Mouse (Mus musculus) thymus, postnatal 4 days (tissue): ENCODE measurements around the gene Crispld2.

Source experiments
- DNase-seq: peaks from one replicate; pipeline ENCODE4 v3.0.0; 2021

Gene Crispld2

GRCm38 (mm10) chr8:120036578-120036977, 44.3 kb downstream of the Crispld2 start:
- no peak for DNase-seq

- DNase-seq, result no peak
Measured at GRCm38 (mm10) chr8:120037199-120037598, 45.0 kb downstream of the Crispld2 start.

GRCm38 (mm10) chr8:120037611-120038010, 45.4 kb downstream of the Crispld2 start:
- DNase-seq, result no peak

- DNase-seq, result no peak
Measured at GRCm38 (mm10) chr8:120038741-120039140, 46.5 kb downstream of the Crispld2 start.

DNA sequence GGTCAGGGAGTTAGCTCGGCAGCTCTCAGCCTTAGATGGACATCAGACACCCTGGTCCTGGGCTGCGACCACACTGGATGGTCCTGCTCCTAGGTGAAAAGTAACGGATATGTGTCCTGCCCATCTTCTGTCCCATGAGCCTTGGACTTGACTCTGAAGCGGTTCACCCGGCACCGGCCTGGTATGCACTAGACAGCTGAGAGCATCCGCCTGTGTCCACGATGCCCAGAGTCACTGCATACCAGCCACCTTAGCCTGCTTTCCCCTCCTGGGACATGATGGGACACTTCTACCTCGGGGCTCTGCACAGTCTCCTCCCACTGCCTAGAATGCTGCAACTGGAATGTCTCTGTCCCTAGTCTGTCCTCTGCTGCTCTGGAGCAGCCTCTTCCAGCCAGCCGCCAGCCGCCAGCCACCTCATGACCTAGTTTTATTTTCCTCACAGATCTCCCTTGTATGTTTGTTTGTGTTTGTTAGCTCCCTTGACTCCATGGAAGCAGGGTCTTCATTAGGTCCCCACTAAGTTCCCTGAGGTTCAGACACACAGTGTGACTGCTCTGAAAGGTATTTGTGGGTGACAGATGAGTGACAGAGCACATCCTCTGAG, 47.2 kb downstream of the Crispld2 start:
- no peak for DNase-seq

GRCm38 (mm10) chr8:120040861-120041260, 48.6 kb downstream of the Crispld2 start:
- peak; percentile 44 for DNase-seq

- no peak for DNase-seq
Measured at GRCm38 (mm10) chr8:120042542-120043312, 50.5 kb downstream of the Crispld2 start.

DNA sequence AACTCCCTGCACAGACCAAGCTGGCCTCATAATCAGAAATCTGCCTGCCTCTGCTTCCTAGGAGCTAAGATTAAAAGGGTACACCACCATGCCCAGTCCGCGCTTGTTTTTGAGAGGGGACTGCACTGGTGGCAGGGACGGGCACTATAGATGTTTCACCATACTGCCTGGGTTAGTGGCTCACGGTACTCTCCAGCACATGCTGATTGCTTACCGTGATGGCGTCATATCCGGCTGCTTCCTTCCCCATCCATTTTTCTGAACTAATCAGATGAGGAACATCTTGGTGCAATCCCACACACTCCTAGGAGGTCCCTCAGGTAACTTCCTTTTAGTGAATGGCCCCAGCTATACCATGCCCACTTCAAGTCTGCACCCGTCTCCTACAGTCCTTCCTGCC, 52.7 kb downstream of the Crispld2 start:
- DNase-seq, result no peak

- DNase-seq, result no peak
Measured at GRCm38 (mm10) chr8:120045471-120045870, 53.2 kb downstream of the Crispld2 start.

GRCm38 (mm10) chr8:120046258-120047020, 54.2 kb downstream of the Crispld2 start:
- DNase-seq, result no peak

DNA sequence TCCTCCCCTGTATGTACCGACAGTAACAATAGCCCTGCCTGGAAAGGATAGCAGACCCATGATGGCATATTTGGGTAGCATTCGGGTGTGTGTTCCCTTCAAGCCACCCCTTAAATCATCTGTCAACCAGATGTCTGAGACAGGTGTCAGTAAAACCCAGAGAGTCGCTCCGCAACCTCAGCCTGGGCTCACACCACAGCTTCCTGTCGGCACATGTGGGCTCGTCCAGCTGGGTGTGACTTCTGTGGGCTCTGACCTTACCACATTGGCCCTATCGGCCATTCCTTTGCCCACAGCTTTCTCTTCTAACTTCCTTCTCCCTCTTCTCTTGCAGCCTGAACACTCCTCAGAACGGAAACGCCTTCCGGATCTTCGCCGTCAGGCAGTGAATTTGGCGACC, 57.7 kb downstream of the Crispld2 start:
- peak; percentile 73 for DNase-seq

DNA sequence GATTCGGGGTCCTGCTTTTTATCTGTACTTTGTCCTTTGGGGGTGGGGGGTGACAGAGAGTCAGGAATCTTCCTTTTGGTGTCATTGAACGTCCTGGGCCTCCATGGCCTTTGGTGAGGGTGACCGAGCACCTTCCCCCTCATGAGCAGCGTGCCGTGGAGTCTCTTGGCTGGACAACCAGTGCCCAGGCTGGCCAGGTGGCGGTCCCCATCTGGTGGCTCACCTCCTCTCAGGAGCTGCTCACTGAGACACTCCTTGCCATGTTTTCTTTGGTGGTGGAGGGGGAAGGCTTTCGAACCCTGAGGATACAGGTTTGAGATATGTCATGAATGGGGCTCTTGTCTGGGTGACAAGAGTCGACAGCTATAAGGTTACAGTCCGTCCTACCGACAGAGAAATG, 58.1 kb downstream of the Crispld2 start:
- no peak for DNase-seq

DNA sequence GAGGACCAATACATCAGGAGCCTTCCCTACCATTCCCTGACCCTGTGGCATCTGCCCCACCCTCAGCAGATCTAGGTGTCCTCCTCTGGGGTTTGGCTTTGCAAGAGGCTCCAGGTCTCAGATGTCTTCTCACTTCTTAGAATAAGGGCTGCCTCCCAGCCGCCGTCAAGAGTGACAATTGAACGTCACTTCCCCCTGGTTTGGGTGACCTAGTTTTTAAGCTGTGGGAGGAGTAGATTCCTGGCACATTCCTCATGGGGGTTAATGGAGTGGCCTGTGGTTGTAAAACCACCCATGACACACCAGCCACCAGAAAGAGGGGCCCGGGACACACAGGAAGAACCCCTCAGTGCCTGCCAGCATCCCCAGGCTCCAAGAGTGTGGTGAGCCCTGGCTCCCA, 58.8 kb downstream of the Crispld2 start:
- peak; percentile 63 for DNase-seq

DNA sequence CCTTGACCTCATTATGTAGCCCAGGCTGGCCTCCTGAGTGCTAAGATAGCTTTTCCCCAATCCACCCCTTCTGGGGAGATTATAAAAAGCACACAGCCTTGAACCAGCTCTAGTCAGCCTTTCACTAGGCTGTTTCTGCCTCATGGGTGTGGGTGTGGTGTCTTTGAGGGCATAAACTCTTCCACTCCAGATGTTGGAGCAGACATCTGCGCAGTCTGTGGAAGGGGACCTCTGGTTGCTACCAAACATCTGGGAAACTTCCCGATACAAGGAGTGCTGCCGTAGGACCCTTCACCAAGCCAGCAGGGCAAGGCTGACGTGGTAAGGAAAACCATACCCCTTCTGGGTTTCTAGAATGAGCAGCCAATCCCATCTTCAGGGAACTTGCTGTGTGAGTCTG, 59.7 kb downstream of the Crispld2 start:
- no peak for DNase-seq

GRCm38 (mm10) chr8:120052318-120052717, 60.1 kb downstream of the Crispld2 start:
- DNase-seq, result no peak

DNA sequence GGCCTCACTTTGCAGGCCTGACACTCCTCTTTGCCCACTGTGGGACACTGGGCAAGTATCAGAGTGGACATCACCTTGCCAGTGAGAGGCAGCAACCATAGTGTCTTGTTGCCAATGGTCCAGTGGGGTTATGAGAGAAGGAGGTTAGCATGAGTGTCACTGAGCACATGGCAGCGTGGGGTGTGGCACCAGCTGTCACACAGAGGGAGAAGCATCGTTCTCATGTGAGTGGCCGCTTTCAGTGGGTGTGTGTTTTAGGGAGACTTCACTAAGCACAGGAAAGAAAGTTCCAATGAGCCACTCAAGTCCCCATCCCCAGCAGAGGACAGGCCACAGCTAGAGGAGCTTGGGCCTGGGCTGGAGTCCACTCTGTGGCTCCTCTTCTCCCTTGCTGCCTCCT, 62.6 kb downstream of the Crispld2 start:
- no peak for DNase-seq

- no peak for DNase-seq
Measured at GRCm38 (mm10) chr8:120057078-120057477, 64.8 kb downstream of the Crispld2 start.

GRCm38 (mm10) chr8:120062742-120063141, 70.5 kb downstream of the Crispld2 start:
- DNase-seq, result no peak

DNA sequence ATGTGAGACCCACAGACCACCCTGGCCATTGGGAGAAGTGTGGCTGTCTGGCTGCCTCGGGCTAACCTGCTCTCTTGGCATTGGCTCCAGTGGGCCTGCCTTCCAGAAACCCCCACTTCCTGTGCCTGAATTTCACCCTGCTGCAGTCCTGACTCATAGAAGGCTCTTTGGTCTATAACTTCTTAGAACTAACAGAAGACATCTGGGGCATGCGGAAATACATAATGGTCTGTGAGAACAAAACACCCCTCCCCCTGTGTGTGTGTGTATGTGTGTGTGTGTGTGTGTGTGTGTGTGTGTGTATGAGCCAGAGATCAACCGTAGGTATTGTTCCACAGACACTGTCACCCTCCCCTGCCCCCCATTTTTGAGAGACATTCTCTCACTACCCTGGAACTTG, 71.1 kb downstream of the Crispld2 start:
- DNase-seq, result peak; percentile 64

DNA sequence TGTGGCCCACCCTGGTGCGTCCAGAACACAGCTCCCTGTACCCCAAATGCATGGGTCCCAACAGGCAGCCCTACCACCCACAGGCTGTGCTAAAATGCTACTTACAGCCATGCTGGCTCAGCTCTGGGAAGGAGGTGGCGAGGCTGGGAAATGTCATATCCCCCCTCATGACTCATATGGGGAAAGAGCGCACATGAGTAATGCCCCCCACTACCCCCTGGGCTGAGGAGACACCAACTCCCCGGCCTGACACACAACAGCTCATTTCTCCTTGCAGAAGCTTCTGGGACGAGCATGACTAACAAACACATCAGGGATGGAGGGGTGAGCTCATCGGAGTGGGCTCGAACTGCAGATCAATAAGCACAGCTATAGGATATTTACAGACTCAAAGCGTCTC, 73.4 kb downstream of the Crispld2 start:
- no peak for DNase-seq

DNA sequence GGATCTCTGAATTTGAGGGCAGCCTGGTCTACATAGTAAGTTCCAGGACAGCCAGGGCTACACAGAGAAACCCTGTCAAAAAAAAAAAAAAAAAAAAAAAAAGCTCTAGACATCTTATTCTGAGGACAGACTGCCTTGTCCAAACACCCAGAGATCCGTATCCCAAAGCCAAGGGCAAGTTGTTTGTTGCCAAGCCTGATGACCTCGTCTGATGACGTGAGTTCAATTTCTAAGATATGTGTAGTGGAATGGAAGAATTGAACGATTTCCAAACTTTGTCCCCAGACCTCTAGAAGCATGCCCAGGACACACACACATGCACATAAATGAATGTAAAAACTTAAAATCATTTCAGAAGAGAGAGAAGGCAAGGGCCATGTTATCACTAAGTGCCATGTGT, 74.0 kb downstream of the Crispld2 start:
- DNase-seq, result no peak

DNA sequence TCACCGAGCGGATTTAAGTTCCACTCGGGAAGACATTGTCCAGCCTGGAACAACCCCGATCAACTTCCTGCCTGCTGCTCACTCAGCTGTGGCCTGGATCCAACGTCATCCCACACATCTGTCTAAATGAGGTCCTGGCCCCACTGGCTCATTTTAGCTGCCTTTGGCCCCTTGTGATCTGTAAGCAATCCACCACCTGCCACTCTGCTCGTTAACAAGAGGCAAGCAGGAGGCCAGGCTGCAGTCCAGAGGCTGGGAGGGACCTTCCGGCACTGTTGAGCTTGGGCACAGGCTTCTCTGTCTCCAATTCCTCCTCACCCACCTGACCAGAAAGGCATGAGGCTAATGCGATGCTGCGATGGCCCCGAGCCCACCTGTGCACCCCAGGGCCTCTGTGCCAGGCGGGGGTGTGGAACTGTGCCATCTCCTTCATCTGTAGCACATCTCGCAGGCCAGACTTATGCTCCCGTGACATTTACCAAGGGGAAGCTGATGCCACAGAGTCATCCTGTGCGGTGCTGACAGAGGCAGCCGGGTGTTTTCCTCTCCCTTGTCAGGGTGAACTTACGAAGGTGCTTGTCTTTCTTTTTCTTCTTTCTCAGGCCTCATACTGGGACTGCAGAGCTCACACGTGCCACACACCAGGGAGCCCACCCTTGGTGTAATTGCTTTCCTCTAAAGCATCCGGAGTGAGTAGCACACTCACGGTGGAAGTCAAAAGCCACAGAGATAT, 75.9 kb downstream of the Crispld2 start:
- peak; percentile 55 for DNase-seq

DNA sequence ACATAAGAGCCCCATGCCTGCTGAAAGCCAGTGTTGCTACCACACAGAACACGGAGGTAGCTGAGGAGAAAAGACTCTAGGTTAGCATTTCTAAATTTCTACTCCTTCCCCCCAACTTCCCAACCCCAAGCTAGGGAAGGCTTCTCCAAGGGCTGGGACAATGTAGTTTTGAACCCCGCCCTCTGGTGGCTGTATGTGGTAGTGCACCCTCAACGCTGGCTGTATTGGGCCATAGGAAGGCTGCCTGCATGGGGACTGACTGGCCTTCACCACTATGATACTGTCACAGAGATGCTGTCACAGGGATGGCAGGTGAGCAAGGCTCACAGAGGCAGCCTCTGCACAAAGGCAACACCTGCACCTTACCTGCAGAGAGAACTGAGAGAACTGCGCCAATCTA, 79.4 kb downstream of the Crispld2 start:
- peak; percentile 86 for DNase-seq
